Mouse (Mus musculus): Measurements from ENCODE around the gene Gspt1.

GRCm38 (mm10) chr16:11176208-11176883 lies 77.8 kb downstream of the Gspt1 start, which contains the start of gene Zc3h7a:
- peak; percentile 71 for TF ChIP-seq CTCF (IDR thresholded peaks at IDR 0.05; ENCODE audit: low read depth)
- no peak for TF ChIP-seq EP300 (IDR thresholded peaks at IDR 0.05; ENCODE audit: low read depth)
